Mouse (Mus musculus): Measurements from ENCODE around the gene Ssr3.

DNA sequence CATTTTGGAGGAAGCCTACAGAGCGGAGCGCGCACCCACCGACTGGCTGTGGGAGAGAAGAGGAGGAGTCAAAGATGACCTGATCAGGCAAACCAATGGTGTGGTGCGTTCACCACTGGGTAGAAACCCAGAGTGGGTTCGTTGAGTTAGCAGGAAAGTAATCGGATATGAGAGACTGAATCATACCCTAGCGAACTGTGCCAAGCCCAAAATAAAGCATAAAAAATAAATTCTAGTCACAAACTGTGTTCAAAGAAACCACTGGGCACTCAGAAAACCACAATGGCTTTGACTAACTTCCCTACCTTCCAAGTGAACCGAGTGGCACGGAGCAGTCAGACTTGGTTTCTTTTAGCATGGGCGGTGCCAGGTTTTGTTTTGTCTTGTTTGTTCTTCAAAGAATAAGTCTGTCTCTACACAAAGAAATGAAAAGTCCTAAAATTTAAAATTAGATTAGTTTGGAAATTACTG is 42.7 kb upstream of the Ssr3 start:
- TF ChIP-seq ZNF384 (IDR thresholded peaks at IDR 0.05; ENCODE audit: low read depth, low read length): no peak
- TF ChIP-seq CHD2 (IDR thresholded peaks at IDR 0.05; ENCODE audit: low read depth, low read length): no peak
- TF ChIP-seq MAFK (IDR thresholded peaks at IDR 0.05; ENCODE audit: insufficient read depth, low read depth, low read length): no peak

All from ES-E14 (cell line).